Mouse (Mus musculus) small intestine, adult 2 months (tissue): ENCODE measurements around the gene Cox4i2. TPM values are rescaled to one million over a fixed set of nuclear protein-coding genes. Genes with fewer than 3 reads are reported as not detected.

Experiments
- H3K27ac ChIP-seq: fragments of 200-500 bp; 2 replicates; pipeline ENCODE4 v1.5.1; 2012; ENCODE audit warnings: low read depth, low read length, control low read depth, inconsistent platforms; ENCODE audit not compliant: insufficient read depth
- H3K27me3 ChIP-seq: fragments of 200-500 bp; 2 replicates; pipeline ENCODE4 v1.6.1; 2012; ENCODE audit warnings: mild to moderate bottlenecking, moderate library complexity, low read length, inconsistent platforms; ENCODE audit not compliant: control insufficient read depth, insufficient read depth
- H3K36me3 ChIP-seq: fragments of 200-500 bp; 2 replicates; pipeline ENCODE4 v1.6.1; 2012; ENCODE audit warnings: mild to moderate bottlenecking, low read length, control low read depth, inconsistent platforms; ENCODE audit not compliant: control insufficient read depth, insufficient read depth
- H3K4me1 ChIP-seq: fragments of 200-500 bp; 2 replicates; pipeline ENCODE4 v1.6.1; 2012; ENCODE audit warnings: low read length, inconsistent platforms, mixed read lengths; ENCODE audit not compliant: control insufficient read depth, insufficient read depth, insufficient read length
- H3K4me3 ChIP-seq: fragments of 200-500 bp; 2 replicates; pipeline ENCODE4 v1.5.1; 2012; ENCODE audit warnings: low read depth, mild to moderate bottlenecking, control low read depth, inconsistent platforms, low read length, moderate library complexity
- CTCF ChIP-seq: fragments of 200-500 bp; IDR thresholded peaks from 2 replicates; pipeline ENCODE4 v1.5.1; 2012; ENCODE audit warnings: low read depth, mild to moderate bottlenecking, control low read depth, inconsistent platforms, low read length, moderate library complexity, mixed read lengths; ENCODE audit not compliant: insufficient replicate concordance, insufficient read length; ENCODE audit errors: extremely low read depth
- POLR2A ChIP-seq: fragments of 200-500 bp; IDR thresholded peaks from 2 replicates; pipeline ENCODE4 v1.6.1; 2012; ENCODE audit warnings: low read depth, mild to moderate bottlenecking, control low read depth, inconsistent platforms, low read length, moderate library complexity
- WGBS: fragments of 180-500 bp; shearing (Covaris S2); methylation state at CpG from one replicate; pipeline ENCODE4 v1.1.7; 2018; 5-methylcytosine and 5-hydroxymethylcytosine counted together
- polyA plus RNA-seq: library from polyadenylated mRNA; depleted of rRNA; stranded (reverse); fragments of >200 nt; gene quantifications from 2 replicates; pipeline ENCODE4 v1.2.3, GENCODE M21; 2012; rRNA removed

Gene Cox4i2
- polyA plus RNA-seq, 1 experiment = 1.7 TPM

DNA sequence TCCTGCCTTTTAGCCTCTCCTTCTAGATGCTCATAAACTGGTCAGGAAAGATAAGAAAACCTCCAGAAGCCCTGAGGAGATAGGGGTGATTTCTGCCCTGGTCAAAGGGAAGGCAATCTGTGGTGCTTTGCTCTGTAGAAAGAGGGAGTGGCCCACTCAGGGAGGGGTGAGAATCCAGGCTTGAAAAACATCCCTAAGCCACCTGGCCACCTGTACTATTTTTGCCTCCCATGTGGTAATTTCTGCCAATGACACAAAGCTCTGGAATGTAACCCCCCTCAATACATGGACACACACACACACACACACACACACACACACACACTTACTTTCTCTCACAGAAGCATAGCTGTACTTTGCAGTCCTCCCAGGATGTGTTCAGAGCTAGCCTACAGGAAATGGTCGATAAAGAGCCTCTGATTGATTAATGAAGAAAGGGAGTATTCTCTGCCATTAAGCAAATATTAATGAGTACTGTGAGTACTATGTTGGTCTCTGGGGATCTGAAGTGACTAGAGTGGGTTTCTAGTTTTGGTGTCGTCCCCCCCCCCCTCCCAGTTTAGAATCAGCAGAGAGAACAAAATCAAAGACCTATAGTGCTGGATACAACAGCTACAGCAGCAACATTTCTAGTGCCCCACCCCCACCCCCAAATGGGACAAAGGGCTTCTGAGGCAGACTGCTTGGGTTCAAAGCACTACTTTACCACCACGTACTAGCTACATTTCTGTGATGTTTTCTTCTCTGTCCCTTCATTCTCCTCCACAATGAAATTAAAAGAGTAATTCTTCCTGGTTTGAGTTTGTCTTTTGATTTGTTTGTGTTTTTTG lies 57.6 kb downstream of the Cox4i2 start:
- 18% methylated on average over 3 of the region's 3 CpGs for WGBS
- no peaks in the 10 kb centered on the region for H3K27me3 ChIP-seq
- H3K4me3 ChIP-seq = no peak overlapping the region
- TF ChIP-seq CTCF (no peak), POLR2A (no peak)
- H3K4me1 ChIP-seq = peaks cover 49% of the 10 kb centered on the region
- no peaks in the 10 kb centered on the region for H3K36me3 ChIP-seq
- H3K27ac ChIP-seq = peak overlapping the region; percentile 89

DNA sequence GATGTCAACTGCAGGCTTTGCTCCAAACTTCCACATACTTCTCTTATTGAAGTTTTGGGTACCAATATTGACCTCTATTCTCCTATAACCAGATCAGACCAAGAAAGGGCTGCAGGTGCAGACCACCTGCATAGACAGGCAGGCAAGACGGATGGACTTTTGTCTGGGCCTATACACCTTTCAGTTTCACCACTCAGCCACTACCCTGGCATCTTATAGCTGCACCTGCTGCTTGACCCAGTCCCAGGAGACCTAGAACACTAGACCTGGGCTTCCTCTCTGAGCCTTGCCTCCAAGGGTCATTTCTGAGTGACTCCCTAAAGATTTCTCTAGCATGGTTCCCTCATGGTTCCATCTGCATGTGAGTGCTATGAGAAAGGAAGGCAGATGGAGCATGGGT lies 59.3 kb downstream of the Cox4i2 start:
- no peak overlapping the region for H3K4me3 ChIP-seq
- no peak overlapping the region for H3K27ac ChIP-seq
- 44% methylated on average over 1 of the region's 1 CpGs for WGBS
- no peaks in the 10 kb centered on the region for H3K27me3 ChIP-seq
- H3K36me3 ChIP-seq = no peaks in the 10 kb centered on the region
- H3K4me1 ChIP-seq = peaks cover 58% of the 10 kb centered on the region
- TF ChIP-seq CTCF (no peak), POLR2A (no peak)

DNA sequence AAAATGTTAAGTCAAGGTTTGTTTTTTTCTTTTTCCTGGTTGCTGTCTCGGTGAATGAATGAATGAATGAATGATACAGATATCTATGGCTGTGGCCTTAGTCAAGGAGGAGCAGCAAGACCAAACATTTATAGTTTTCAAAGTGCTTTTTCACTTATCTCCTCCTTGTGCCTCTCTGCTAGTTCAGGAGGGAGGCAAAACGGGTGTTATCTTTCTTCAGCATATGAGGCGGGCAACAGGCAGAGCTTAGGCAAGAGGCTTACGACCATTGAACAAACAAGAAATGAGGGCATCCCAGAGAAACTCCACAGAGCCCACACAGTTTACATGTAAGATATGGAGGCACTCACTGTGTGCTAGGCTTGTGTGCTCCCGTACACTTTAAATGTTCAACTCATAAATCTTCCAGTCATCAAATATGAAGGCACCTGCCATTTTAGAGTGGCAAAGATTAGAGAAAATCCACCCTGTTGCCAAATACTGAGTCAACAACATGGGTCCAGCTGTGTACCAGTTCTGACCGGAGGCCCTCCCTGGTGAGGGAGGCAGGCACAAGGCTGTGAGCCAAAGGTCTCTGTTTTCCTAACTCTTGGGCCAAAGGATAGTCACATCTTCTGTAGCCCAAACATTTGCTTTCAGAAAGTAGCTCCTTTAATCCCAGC lies 60.4 kb downstream of the Cox4i2 start:
- Histone ChIP-seq H3K27ac (no peak overlapping the region), H3K4me3 (no peak overlapping the region), H3K27me3 (no peaks in the 10 kb centered on the region), H3K4me1 (peaks cover 58% of the 10 kb centered on the region), H3K36me3 (peaks cover 5% of the 10 kb centered on the region; the same call in 1 of the 2 replicates)
- 35% methylated on average over 6 of the region's 6 CpGs for WGBS
- TF ChIP-seq CTCF (no peak), POLR2A (no peak)

Other genes starting within 250 kb of the Cox4i2 start
- not detected in 2 replicates for gene Defb26, start 242.5 kb upstream of the Cox4i2 start, polyA plus RNA-seq
- gene Defb28, start 235.9 kb upstream of the Cox4i2 start, polyA plus RNA-seq = not detected in 2 replicates
- gene Defb29, start 214.1 kb upstream of the Cox4i2 start, polyA plus RNA-seq = not detected in 2 replicates
- gene Gm17416, start 184.8 kb upstream of the Cox4i2 start, polyA plus RNA-seq = not detected in 2 replicates
- gene Defb21, start 181.4 kb upstream of the Cox4i2 start, polyA plus RNA-seq = not detected in 2 replicates
- gene Defb19, start 173.9 kb upstream of the Cox4i2 start, polyA plus RNA-seq = not detected in 2 replicates
- gene Defb45, start 154.8 kb upstream of the Cox4i2 start, polyA plus RNA-seq = not detected in 2 replicates
- gene Defb36, start 149.8 kb upstream of the Cox4i2 start, polyA plus RNA-seq = not detected in 2 replicates
- gene Defb25, start 131.1 kb upstream of the Cox4i2 start, polyA plus RNA-seq = not detected in 2 replicates
- 3.5 and 4.7 TPM in 2 replicates for gene Rem1, start 127.2 kb upstream of the Cox4i2 start, polyA plus RNA-seq
- 152 and 199 TPM in 2 replicates for gene H13, start 84.7 kb upstream of the Cox4i2 start, polyA plus RNA-seq
- gene Mcts2, start 67.1 kb upstream of the Cox4i2 start, polyA plus RNA-seq = 1.3 and 1.7 TPM in 2 replicates
- 585 and 916 TPM in 2 replicates for gene Id1, start 17.9 kb upstream of the Cox4i2 start, polyA plus RNA-seq
- gene Bcl2l1, start 77.6 kb downstream of the Cox4i2 start, polyA plus RNA-seq = 20.7 and 53.8 TPM in 2 replicates
- 0.52 and 1.3 TPM in 2 replicates for gene Tpx2, start 93.8 kb downstream of the Cox4i2 start, polyA plus RNA-seq
- not detected in 2 replicates for gene Mylk2, start 157.2 kb downstream of the Cox4i2 start, polyA plus RNA-seq
- gene Foxs1, start 179.0 kb downstream of the Cox4i2 start, polyA plus RNA-seq = 1.3 and 2.6 TPM in 2 replicates
- gene Dusp15, start 197.5 kb downstream of the Cox4i2 start, polyA plus RNA-seq = not detected in 2 replicates
- gene Ttll9, start 208.3 kb downstream of the Cox4i2 start, polyA plus RNA-seq = not detected in 2 replicates